Mouse (Mus musculus) erythroid progenitor cell, adult 5-6 weeks (primary cell): ENCODE results near the gene Ifi203. TPM values are rescaled to one million over a fixed set of nuclear protein-coding genes. Genes with fewer than 3 reads are reported as not detected.
"Not testable (repeated sequence)": the region's sequence is repeated elsewhere in the genome, so short reads cannot be mapped to it uniquely, and the experiment has no call there.

Experiments used
- ATAC-seq: replicated peaks from 2 replicates; pipeline ENCODE4 v1.8.0; 2016; ENCODE audit warnings: moderate number of reproducible peaks, mild to moderate bottlenecking, moderate TSS enrichment, inconsistent platforms; ENCODE audit not compliant: poor library complexity, low FRiP score, severe bottlenecking
- total RNA-seq, 2 experiments: library from RNA; stranded (forward) in 1 of 2; stranded (reverse) in 1 of 2; fragments of 150-400 nt in 1 of 2; fragments of 186-747, 209-891 nt in 1 of 2; gene quantifications; 2 replicates each; pipeline versions ENCODE4 v1.2.3 to v1.2.4; 2015 to 2017; ENCODE audit warnings: low replicate concordance in 2 of 2

Ifi203 gene
- total RNA-seq, 2 experiments from 2014 or later, result 7.5 to 30.6 TPM

- ATAC-seq, result not testable (repeated sequence)
Observed at GRCm38 (mm10) chr1:173908390-173908789, 34.1 kb downstream of the Ifi203 start.

GRCm38 (mm10) chr1:173905885-173906284, 36.6 kb downstream of the Ifi203 start:
- not testable (repeated sequence) for ATAC-seq

- not testable (repeated sequence) for ATAC-seq
Observed at GRCm38 (mm10) chr1:173889741-173890140, 52.7 kb downstream of the Ifi203 start.

- not testable (repeated sequence) for ATAC-seq
Observed at GRCm38 (mm10) chr1:173887026-173887787, 55.3 kb downstream of the Ifi203 start.

- ATAC-seq, result peak; percentile 31; the same call in 1 of the 2 replicates
Observed at GRCm38 (mm10) chr1:173880004-173880666, 62.3 kb downstream of the Ifi203 start.

GRCm38 (mm10) chr1:173879225-173879987, 63.1 kb downstream of the Ifi203 start:
- 0 out of 2 replicates have a peak, but pooled peaks have one; percentile 12 for ATAC-seq

- ATAC-seq, result not testable (repeated sequence)
Observed at GRCm38 (mm10) chr1:173878264-173878663, 64.2 kb downstream of the Ifi203 start.

GRCm38 (mm10) chr1:173877125-173877524, 65.3 kb downstream of the Ifi203 start:
- not testable (repeated sequence) for ATAC-seq

Other genes with a start within 250 kb of the Ifi203 start
- gene Ifi207, start 200.9 kb downstream of the Ifi203 start, total RNA-seq (2015; ENCODE audit: low replicate concordance), result 8.6 and 12.6 TPM in 2 replicates
- 2.4 and 2.7 TPM in 2 replicates for gene Ifi207, start 200.9 kb downstream of the Ifi203 start, total RNA-seq (2017; ENCODE audit: low replicate concordance)
- 5.4 and 9.7 TPM in 2 replicates for gene Ifi204, start 175.7 kb downstream of the Ifi203 start, total RNA-seq (2015; ENCODE audit: low replicate concordance)
- 10.1 and 13.5 TPM in 2 replicates for gene Ifi204, start 175.7 kb downstream of the Ifi203 start, total RNA-seq (2017; ENCODE audit: low replicate concordance)
- gene Ifi211, start 29.6 kb downstream of the Ifi203 start, total RNA-seq (2015; ENCODE audit: low replicate concordance), result 5.0 and 16.3 TPM in 2 replicates
- 2.7 and 5.3 TPM in 2 replicates for gene Ifi211, start 29.6 kb downstream of the Ifi203 start, total RNA-seq (2017; ENCODE audit: low replicate concordance)
- gene Mndal, start 181 bp downstream of the Ifi203 start, total RNA-seq (2015; ENCODE audit: low replicate concordance), result 54.8 and 103 TPM in 2 replicates
- 12.8 and 34.0 TPM in 2 replicates for gene Mndal, start 181 bp downstream of the Ifi203 start, total RNA-seq (2017; ENCODE audit: low replicate concordance)
- gene Ifi202b, start 40.1 kb upstream of the Ifi203 start, total RNA-seq (2015; ENCODE audit: low replicate concordance), result not detected in 2 replicates
- not detected in 2 replicates for gene Ifi202b, start 40.1 kb upstream of the Ifi203 start, total RNA-seq (2017; ENCODE audit: low replicate concordance)
- 1.3 and 4.7 TPM in 2 replicates for gene Ifi205, start 89.1 kb upstream of the Ifi203 start, total RNA-seq (2015; ENCODE audit: low replicate concordance)
- 5.5 TPM in 1 of 2 replicates, not detected in the other for gene Ifi205, start 89.1 kb upstream of the Ifi203 start, total RNA-seq (2017; ENCODE audit: low replicate concordance)
- not detected in 2 replicates for gene Olfr433, start 98.0 kb upstream of the Ifi203 start, total RNA-seq (2015; ENCODE audit: low replicate concordance)
- gene Olfr433, start 98.0 kb upstream of the Ifi203 start, total RNA-seq (2017; ENCODE audit: low replicate concordance), result not detected in 2 replicates
- gene Olfr432, start 106.5 kb upstream of the Ifi203 start, total RNA-seq (2015; ENCODE audit: low replicate concordance), result not detected in 2 replicates
- not detected in 2 replicates for gene Olfr432, start 106.5 kb upstream of the Ifi203 start, total RNA-seq (2017; ENCODE audit: low replicate concordance)
- not detected in 2 replicates for gene Olfr430, start 123.9 kb upstream of the Ifi203 start, total RNA-seq (2015; ENCODE audit: low replicate concordance)
- not detected in 2 replicates for gene Olfr430, start 123.9 kb upstream of the Ifi203 start, total RNA-seq (2017; ENCODE audit: low replicate concordance)
- gene Olfr429, start 141.7 kb upstream of the Ifi203 start, total RNA-seq (2015; ENCODE audit: low replicate concordance), result not detected in 2 replicates
- gene Olfr429, start 141.7 kb upstream of the Ifi203 start, total RNA-seq (2017; ENCODE audit: low replicate concordance), result not detected in 2 replicates
- not detected in 2 replicates for gene Olfr427, start 154.2 kb upstream of the Ifi203 start, total RNA-seq (2015; ENCODE audit: low replicate concordance)
- not detected in 2 replicates for gene Olfr427, start 154.2 kb upstream of the Ifi203 start, total RNA-seq (2017; ENCODE audit: low replicate concordance)
- 0.36 and 2.5 TPM in 2 replicates for gene Olfr231, start 178.5 kb upstream of the Ifi203 start, total RNA-seq (2015; ENCODE audit: low replicate concordance)
- 1.2 and 3.5 TPM in 2 replicates for gene Olfr231, start 178.5 kb upstream of the Ifi203 start, total RNA-seq (2017; ENCODE audit: low replicate concordance)
- not detected in 2 replicates for gene Olfr424, start 188.8 kb upstream of the Ifi203 start, total RNA-seq (2015; ENCODE audit: low replicate concordance)
- not detected in 2 replicates for gene Olfr424, start 188.8 kb upstream of the Ifi203 start, total RNA-seq (2017; ENCODE audit: low replicate concordance)
- not detected in 2 replicates for gene Olfr420, start 213.0 kb upstream of the Ifi203 start, total RNA-seq (2015; ENCODE audit: low replicate concordance)
- gene Olfr420, start 213.0 kb upstream of the Ifi203 start, total RNA-seq (2017; ENCODE audit: low replicate concordance), result 0.77 TPM in 1 of 2 replicates, not detected in the other
- gene Spta1, start 230.1 kb upstream of the Ifi203 start, total RNA-seq (2015; ENCODE audit: low replicate concordance), result 506 and 527 TPM in 2 replicates
- 1,343 and 1,534 TPM in 2 replicates for gene Spta1, start 230.1 kb upstream of the Ifi203 start, total RNA-seq (2017; ENCODE audit: low replicate concordance)